In genomic region chr11:106389611-106390010, GRCm38 (mm10) we compare ENCODE assay signal across 16 mouse cellular contexts. TPM values are rescaled to one million over a fixed set of nuclear protein-coding genes. Genes with fewer than 3 reads are reported as not detected.
A peak's percentile ranks its signal among the peaks of the same experiment; 100 is the strongest.
DNase-seq lines count a peak whose midpoint lies in the region; ATAC-seq and TF ChIP-seq lines count a peak whose summit lies in the region.
"Had no signal": no experiment of that assay in that cellular context is flagged by ENCODE, and none has a peak within 500 bp of the region (broad histone marks: within the 10 kb centered on the region; RNA-seq: fewer than 3 reads in every experiment).

No protein-coding gene starts in this region.

- ATAC-seq in lung, embryonic 14.5 days (ENCODE audit: insufficient read depth): no peak
- no peak for ATAC-seq in midbrain, embryonic 13.5 days
- ATAC-seq: intestine, postnatal 0 days had no signal

- TF ChIP-seq CTCF in lung, embryonic 14.5 days (IDR thresholded peaks at IDR 0.05; ENCODE audit: low read depth): no peak
- no peak for TF ChIP-seq CTCF in lung, adult 2 months (IDR thresholded peaks at IDR 0.05; ENCODE audit: insufficient read depth, low read length)
- TF ChIP-seq CTCF in kidney, adult 2 months (conservative IDR thresholded peaks at IDR 0.05; ENCODE audit: insufficient read depth, insufficient read length, low read depth, low read length): no peak

- DNase-seq in lung, embryonic 14.5 days: peak; percentile 50
- no peak for DNase-seq in lung, adult 2 months
- DNase-seq in kidney, adult 2 months: peak; percentile 44
- DNase-seq in kidney, postnatal 36 days: peak; percentile 46 to 61
- DNase-seq in embryo, embryonic 11 days: no peak
- DNase-seq: adrenal gland, postnatal 14 days; cerebellum, adult 11-12 months; gastrocnemius, postnatal 10 days; heart, postnatal 4 days; liver, embryonic 13.5 days; midbrain, embryonic 14.5 days had no signal

- no peak overlapping the region for H3K4me3 ChIP-seq in lung, embryonic 14.5 days (ENCODE audit: low read depth, low read length)
- no peak overlapping the region for H3K4me3 ChIP-seq in lung, adult 2 months (replicated peaks; ENCODE audit: extremely low read depth, low read depth, low read length)
- H3K4me3 ChIP-seq in kidney, adult 2 months (ENCODE audit: insufficient read depth, low read depth, low read length): no peak overlapping the region
- H3K4me3 ChIP-seq in myocyte: no peak overlapping the region
- H3K4me3 ChIP-seq in midbrain, embryonic 13.5 days (replicated peaks): no peak overlapping the region
- H3K4me3 ChIP-seq: forebrain, embryonic 12.5 days; left cerebral cortex, adult 2 months; liver, embryonic 13.5 days had no signal

- no peaks in the 10 kb centered on the region for H3K79me2 ChIP-seq in myocyte (ENCODE audit: control insufficient read depth, insufficient read depth)

- 0 out of 2 replicates have a peak, but pooled peaks cover 3% of the 10 kb centered on the region for H3K4me1 ChIP-seq in lung, embryonic 14.5 days (ENCODE audit: insufficient read depth)
- H3K4me1 ChIP-seq in lung, adult 2 months (ENCODE audit: control insufficient read depth, insufficient read depth, low read length): peaks cover 16% of the 10 kb centered on the region
- no peaks in the 10 kb centered on the region for H3K4me1 ChIP-seq in kidney, adult 2 months (ENCODE audit: control insufficient read depth, insufficient read depth, low read length)
- no peaks in the 10 kb centered on the region for H3K4me1 ChIP-seq in midbrain, embryonic 13.5 days (replicated peaks)
- H3K4me1 ChIP-seq: forebrain, embryonic 12.5 days had no signal

- H3K9me3 ChIP-seq in lung, embryonic 14.5 days (ENCODE audit: low read depth, low read length): no peaks in the 10 kb centered on the region
- no peaks in the 10 kb centered on the region for H3K9me3 ChIP-seq in midbrain, embryonic 13.5 days
- H3K9me3 ChIP-seq: forebrain, embryonic 12.5 days; liver, embryonic 13.5 days had no signal

- WGBS in lung, embryonic 14.5 days: 10% methylated on average over 3 of the region's 3 CpGs
- 16% methylated on average over 3 of the region's 3 CpGs for WGBS in lung, adult 2 months
- WGBS in kidney, adult 2 months: 12% methylated on average over 3 of the region's 3 CpGs
- WGBS in midbrain, embryonic 13.5 days: 42% methylated on average over 3 of the region's 3 CpGs

- TF ChIP-seq POLR2A in lung, adult 2 months (IDR thresholded peaks at IDR 0.05; ENCODE audit: borderline replicate concordance, extremely low read depth, low read depth, low read length): no peak
- TF ChIP-seq POLR2A in kidney, adult 2 months (IDR thresholded peaks at IDR 0.05; ENCODE audit: low read depth, low read length): no peak
- TF ChIP-seq POLR2A in myocyte (IDR thresholded peaks at IDR 0.05; ENCODE audit: insufficient read length, low read depth): no peak

- no peak overlapping the region for H3K27ac ChIP-seq in lung, embryonic 14.5 days (ENCODE audit: low read depth)
- H3K27ac ChIP-seq in kidney, adult 2 months (ENCODE audit: insufficient read depth, low read depth, low read length): no peak overlapping the region
- H3K27ac ChIP-seq in midbrain, embryonic 13.5 days: no peak overlapping the region
- H3K27ac ChIP-seq: forebrain, embryonic 12.5 days; left cerebral cortex, adult 2 months; liver, embryonic 13.5 days had no signal

- no peak overlapping the region for H3K9ac ChIP-seq in lung, embryonic 14.5 days
- H3K9ac ChIP-seq in midbrain, embryonic 13.5 days (replicated peaks): no peak overlapping the region
- H3K9ac ChIP-seq: forebrain, embryonic 12.5 days; liver, embryonic 13.5 days had no signal

- H3K27me3 ChIP-seq in lung, embryonic 14.5 days (ENCODE audit: insufficient read depth, low read length): no peaks in the 10 kb centered on the region
- H3K27me3 ChIP-seq in kidney, adult 2 months (replicated peaks; ENCODE audit: control insufficient read depth, insufficient read depth, low read length): no peaks in the 10 kb centered on the region
- no peaks in the 10 kb centered on the region for H3K27me3 ChIP-seq in myocyte (ENCODE audit: control insufficient read depth, insufficient read depth, insufficient read length)
- H3K27me3 ChIP-seq in midbrain, embryonic 13.5 days: no peaks in the 10 kb centered on the region
- H3K27me3 ChIP-seq: forebrain, embryonic 12.5 days; liver, embryonic 13.5 days had no signal

- no peak overlapping the region for H3K4me2 ChIP-seq in lung, embryonic 14.5 days
- H3K4me2 ChIP-seq in myocyte (ENCODE audit: low read depth): no peak overlapping the region
- H3K4me2 ChIP-seq in midbrain, embryonic 13.5 days (replicated peaks): no peak overlapping the region
- H3K4me2 ChIP-seq: forebrain, embryonic 12.5 days; liver, embryonic 13.5 days had no signal

- no peaks in the 10 kb centered on the region for H3K36me3 ChIP-seq in lung, embryonic 14.5 days (ENCODE audit: insufficient read depth)
- no peaks in the 10 kb centered on the region for H3K36me3 ChIP-seq in kidney, adult 2 months (ENCODE audit: control insufficient read depth, insufficient read depth, low read length)
- no peaks in the 10 kb centered on the region for H3K36me3 ChIP-seq in myocyte (ENCODE audit: control insufficient read depth, insufficient read depth)
- peaks cover 4% of the 10 kb centered on the region; the same call in 1 of the 2 replicates for H3K36me3 ChIP-seq in midbrain, embryonic 13.5 days
- H3K36me3 ChIP-seq: forebrain, embryonic 12.5 days; liver, embryonic 13.5 days had no signal

- H3ac ChIP-seq in myocyte (ENCODE audit: control insufficient read depth, insufficient read length): no peak overlapping the region

TF ChIP-seq in myocyte, 11 proteins besides CTCF, POLR2A, EP300 and RAD21:
- TF ChIP-seq TCF3 (IDR thresholded peaks at IDR 0.05; ENCODE audit: insufficient read length, low read depth): no peak
- peak; percentile 63 for TF ChIP-seq POLR2AphosphoS2 (IDR thresholded peaks at IDR 0.05; ENCODE audit: insufficient read length, low read depth)

RNA-seq across cellular contexts. Expression of gene Icam2, which starts 1.7 kb away (rescaled TPM):
- 68.3 and 76.7 TPM in 2 replicates for polyA plus RNA-seq in lung, embryonic 14.5 days (2014; fragmentation: Nextera tagmentation; extraction: Ambion mirVana)
- 294 and 318 TPM in 2 replicates for polyA plus RNA-seq in lung, adult 2 months (2012; rRNA removed)
- 35.0 and 38.1 TPM in 2 replicates for polyA plus RNA-seq in kidney, adult 2 months (2012; rRNA removed)
- not detected for polyA plus RNA-seq in myocyte (2012; fragmentation: generic; extraction: Trizol)
- polyA plus RNA-seq in midbrain, embryonic 13.5 days (2015; fragmentation: Nextera tagmentation; extraction: Ambion mirVana): 8.5 and 10.7 TPM in 2 replicates

RNA-seq across cellular contexts. Expression of gene Prr29, which starts 24.3 kb away (rescaled TPM):
- polyA plus RNA-seq in lung, embryonic 14.5 days (2014; fragmentation: Nextera tagmentation; extraction: Ambion mirVana): 0.16 and 0.39 TPM in 2 replicates
- polyA plus RNA-seq in lung, adult 2 months (2012; rRNA removed): 27.3 and 30.4 TPM in 2 replicates
- 0.12 and 0.58 TPM in 2 replicates for polyA plus RNA-seq in kidney, adult 2 months (2012; rRNA removed)
- polyA plus RNA-seq in myocyte (2012; fragmentation: generic; extraction: Trizol): 0.32 TPM
- not detected in 2 replicates for polyA plus RNA-seq in midbrain, embryonic 13.5 days (2015; fragmentation: Nextera tagmentation; extraction: Ambion mirVana)
- polyA plus RNA-seq: forebrain, embryonic 12.5 days; liver, embryonic 13.5 days; midbrain, embryonic 14.5 days had no signal

RNA-seq across cellular contexts. Expression of gene Scn4a, which starts 36.5 kb away (rescaled TPM):
- polyA plus RNA-seq in lung, embryonic 14.5 days (2014; fragmentation: Nextera tagmentation; extraction: Ambion mirVana): 0.05 and 0.24 TPM in 2 replicates
- 1.1 and 4.2 TPM in 2 replicates for polyA plus RNA-seq in lung, adult 2 months (2012; rRNA removed)
- polyA plus RNA-seq in kidney, adult 2 months (2012; rRNA removed): 0.11 and 1.9 TPM in 2 replicates
- polyA plus RNA-seq in myocyte (2012; fragmentation: generic; extraction: Trizol): 15.3 TPM
- polyA plus RNA-seq in midbrain, embryonic 13.5 days (2015; fragmentation: Nextera tagmentation; extraction: Ambion mirVana): 0.05 TPM in 1 of 2 replicates, not detected in the other
- polyA plus RNA-seq: midbrain, embryonic 14.5 days had no signal

Comparison
In these comparisons a context has a peak if more than half of its experiments do, and no peak if none do; other contexts are left out.
1. DNase-seq: peak in lung, embryonic 14.5 days (single experiment), kidney, adult 2 months (single experiment) and kidney, postnatal 36 days (2 of 2); none in lung, adult 2 months (single experiment) and embryo, embryonic 11 days (single experiment).
2. RNA of gene Prr29, which starts 24.3 kb away (polyA plus RNA-seq): 27.3 to 30.4 TPM in lung, adult 2 months; 0.12 to 0.58 TPM in kidney, adult 2 months, 0.16 to 0.39 TPM in lung, embryonic 14.5 days, 0.32 TPM in myocyte (single experiment) and not detected in midbrain, embryonic 13.5 days; every median in the first group is over 10 times any median in the second.